Mouse (Mus musculus) neural tube, embryonic 14.5 days (tissue): Measurements from ENCODE around the gene Pmf1. TPM values are rescaled to one million over a fixed set of nuclear protein-coding genes. Genes with fewer than 3 reads are reported as not detected.

Source experiments
- ATAC-seq: fragments of 200-750 bp; cut with Nextera tagmentation; 2 replicates; pipeline ENCODE4 v1.8.0; 2017; ENCODE audit warnings: low read depth, mild to moderate bottlenecking, moderate TSS enrichment, moderate library complexity
- H3K27ac ChIP-seq: fragments of 300-500 bp; sonication (generic); 2 replicates; pipeline ENCODE4 v1.5.1; 2014; ENCODE audit warnings: low read depth, mild to moderate bottlenecking, control low read depth, low read length, moderate library complexity, mixed read lengths
- H3K27me3 ChIP-seq: fragments of 300-500 bp; sonication (generic); 2 replicates; pipeline ENCODE4 v1.6.1; 2014; ENCODE audit warnings: low read length; ENCODE audit not compliant: control insufficient read depth, insufficient read depth
- H3K36me3 ChIP-seq: fragments of 300-500 bp; sonication (generic); 2 replicates; pipeline ENCODE4 v1.6.1; 2014; ENCODE audit warnings: low read length, mixed read lengths; ENCODE audit not compliant: control insufficient read depth, insufficient read depth
- H3K4me1 ChIP-seq: fragments of 300-500 bp; sonication (generic); 2 replicates; pipeline ENCODE4 v1.6.1; 2014; ENCODE audit warnings: low read length; ENCODE audit not compliant: control insufficient read depth, insufficient read depth
- H3K4me2 ChIP-seq: fragments of 300-500 bp; sonication (generic); 2 replicates; pipeline ENCODE4 v1.6.1; 2014; ENCODE audit warnings: mild to moderate bottlenecking, low read depth, low read length, control low read depth
- H3K4me3 ChIP-seq: fragments of 300-500 bp; sonication (generic); 2 replicates; pipeline ENCODE4 v1.5.1; 2014; ENCODE audit warnings: low read depth, low read length, control low read depth, mixed read lengths
- H3K9ac ChIP-seq: fragments of 300-500 bp; sonication (generic); replicated peaks from 2 replicates; pipeline ENCODE4 v1.6.1; 2014; ENCODE audit warnings: low read depth, mild to moderate bottlenecking, control low read depth, low read length, mixed read lengths
- H3K9me3 ChIP-seq: fragments of 300-500 bp; sonication (generic); 2 replicates; pipeline ENCODE4 v1.6.1; 2016; ENCODE audit warnings: low read length; ENCODE audit not compliant: control insufficient read depth
- WGBS: fragments of 180-500 bp; shearing (Covaris S2); extraction: QIAGEN DNeasy Blood & Tissue Kit; methylation state at CpG from one replicate; pipeline ENCODE4 v1.1.7; 2014; 5-methylcytosine and 5-hydroxymethylcytosine counted together
- polyA plus RNA-seq: library from polyadenylated mRNA; unstranded; fragments of >200 nt; fragmentation: Nextera tagmentation; extraction: Ambion mirVana; gene quantifications from 2 replicates; pipeline ENCODE4 v1.2.1, GENCODE M21; 2014

The Pmf1 gene
- 19.3 and 22.2 TPM in 2 replicates for polyA plus RNA-seq

DNA sequence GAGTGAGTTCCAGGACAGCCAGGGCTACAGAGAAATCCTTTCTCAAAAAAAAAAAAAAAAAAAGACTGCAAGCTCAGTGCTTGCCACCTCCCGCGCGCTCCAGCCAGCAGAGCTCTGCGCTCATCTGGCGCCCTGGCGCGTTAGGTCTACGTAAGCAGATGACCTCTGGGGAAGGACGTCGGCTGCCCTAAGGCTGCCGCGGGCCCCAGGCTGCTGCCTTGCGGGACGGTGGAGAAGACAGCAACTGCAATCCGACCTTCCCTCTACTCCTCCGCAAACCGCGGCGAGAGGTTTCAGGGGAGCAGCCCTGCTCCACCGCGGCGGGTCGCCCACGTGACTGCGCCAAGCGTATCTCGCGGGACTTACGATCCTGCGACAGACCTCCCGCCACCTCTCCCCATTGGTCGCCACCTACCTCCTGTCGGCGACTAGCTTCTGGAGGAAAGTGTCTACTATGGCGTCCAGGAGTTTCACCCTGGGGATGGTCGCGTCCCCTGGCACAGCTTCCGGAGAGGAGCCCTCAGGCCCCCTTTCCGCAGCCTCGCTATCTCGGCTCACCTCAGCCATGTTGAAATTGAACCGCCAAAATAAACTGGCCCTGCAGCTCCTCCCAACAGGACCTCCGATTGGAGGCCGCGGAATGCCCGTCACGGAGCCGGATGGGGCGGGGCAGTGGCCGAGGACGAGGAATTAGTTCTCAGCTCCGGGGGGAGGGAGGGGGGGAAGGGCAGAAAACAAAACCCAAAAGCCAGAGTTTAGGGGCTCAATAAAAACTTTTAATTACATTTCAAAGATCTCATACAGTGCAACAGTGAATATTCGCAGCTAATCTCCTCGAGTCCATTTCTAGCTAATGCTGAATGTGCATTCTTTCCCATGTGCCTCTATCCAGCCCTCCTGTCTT, at the start of gene Pmf1:
Gene Pmf1 (minus strand): TSS at position 591 of the 904 bp plus-strand sequence.
- Histone ChIP-seq H3K27me3 (no peaks in the 10 kb centered on the region), H3K4me2 (peak within 1 kb of the TSS; percentile 70), H3K4me3 (peak within 1 kb of the TSS; percentile 56), H3K9me3 (no peaks in the 10 kb centered on the region), H3K9ac (peak within 1 kb of the TSS; percentile 73), H3K36me3 (peaks cover 21% of the 10 kb centered on the region), H3K4me1 (0 out of 2 replicates have a peak, but pooled peaks cover 2% of the 10 kb centered on the region), H3K27ac (peak within 1 kb of the TSS; percentile 84)
- peak; percentile 91 for ATAC-seq
- WGBS = under 1% methylated on average over 54 of the region's 54 CpGs

GRCm38 (mm10) chr3:88458778-88459219, 48.7 kb upstream of the Pmf1 start:
- no peaks in the 10 kb centered on the region for H3K36me3 ChIP-seq
- peaks cover 28% of the 10 kb centered on the region for H3K4me1 ChIP-seq
- H3K9ac ChIP-seq = peak overlapping the region; percentile 71
- H3K9me3 ChIP-seq = no peaks in the 10 kb centered on the region
- WGBS = 2% methylated on average over 14 of the region's 14 CpGs
- ATAC-seq = peak; percentile 83
- H3K27ac ChIP-seq = peak overlapping the region; percentile 67
- no peaks in the 10 kb centered on the region for H3K27me3 ChIP-seq
- peak overlapping the region; percentile 42 for H3K4me3 ChIP-seq
- H3K4me2 ChIP-seq = peak overlapping the region; percentile 80

GRCm38 (mm10) chr3:88456746-88457532, 46.8 kb upstream of the Pmf1 start:
- peaks cover 28% of the 10 kb centered on the region for H3K4me1 ChIP-seq
- peak overlapping the region; percentile 80 for H3K4me2 ChIP-seq
- peak overlapping the region; percentile 71; the same call in 1 of the 2 replicates for H3K9ac ChIP-seq
- 64% methylated on average over 7 of the region's 7 CpGs for WGBS
- H3K36me3 ChIP-seq = 0 out of 2 replicates have a peak, but pooled peaks cover under 1% of the 10 kb centered on the region
- no peak for ATAC-seq
- no peaks in the 10 kb centered on the region for H3K27me3 ChIP-seq
- peak overlapping the region; percentile 42 for H3K4me3 ChIP-seq
- H3K9me3 ChIP-seq = no peaks in the 10 kb centered on the region
- H3K27ac ChIP-seq = no peak overlapping the region

DNA sequence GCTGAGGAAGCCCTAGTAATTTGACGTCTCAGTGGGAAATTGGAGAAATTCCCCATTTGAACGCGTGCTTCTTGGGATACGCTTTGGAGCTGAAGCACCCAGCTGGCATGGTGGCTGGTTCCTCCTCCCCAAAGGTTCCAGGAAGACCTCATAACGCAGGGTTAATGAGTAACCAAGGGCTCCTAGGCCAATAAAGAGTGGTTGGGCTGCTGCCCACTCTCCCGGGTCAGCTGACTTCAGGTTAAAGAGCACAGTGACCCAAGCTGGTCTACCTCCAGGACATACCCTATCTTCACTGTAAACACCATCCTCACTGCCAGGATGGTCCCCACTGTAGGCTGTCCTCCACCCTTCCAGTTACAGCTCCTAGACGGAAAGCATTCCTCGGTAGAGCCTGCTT, 46.2 kb upstream of the Pmf1 start:
- Histone ChIP-seq H3K9me3 (no peaks in the 10 kb centered on the region), H3K36me3 (0 out of 2 replicates have a peak, but pooled peaks cover 4% of the 10 kb centered on the region), H3K27me3 (no peaks in the 10 kb centered on the region), H3K9ac (no peak overlapping the region), H3K27ac (no peak overlapping the region), H3K4me2 (no peak overlapping the region), H3K4me3 (no peak overlapping the region), H3K4me1 (peaks cover 28% of the 10 kb centered on the region)
- ATAC-seq = no peak
- WGBS = 79% methylated on average over 8 of the region's 8 CpGs

GRCm38 (mm10) chr3:88455588-88456264, 45.6 kb upstream of the Pmf1 start:
- peaks cover 10% of the 10 kb centered on the region; the same call in 1 of the 2 replicates for H3K36me3 ChIP-seq
- H3K9me3 ChIP-seq = no peaks in the 10 kb centered on the region
- 80% methylated on average over 18 of the region's 18 CpGs for WGBS
- no peaks in the 10 kb centered on the region for H3K27me3 ChIP-seq
- no peak for ATAC-seq
- no peak overlapping the region for H3K27ac ChIP-seq
- no peak overlapping the region for H3K4me3 ChIP-seq
- H3K9ac ChIP-seq = no peak overlapping the region
- H3K4me1 ChIP-seq = peaks cover 28% of the 10 kb centered on the region
- no peak overlapping the region for H3K4me2 ChIP-seq

DNA sequence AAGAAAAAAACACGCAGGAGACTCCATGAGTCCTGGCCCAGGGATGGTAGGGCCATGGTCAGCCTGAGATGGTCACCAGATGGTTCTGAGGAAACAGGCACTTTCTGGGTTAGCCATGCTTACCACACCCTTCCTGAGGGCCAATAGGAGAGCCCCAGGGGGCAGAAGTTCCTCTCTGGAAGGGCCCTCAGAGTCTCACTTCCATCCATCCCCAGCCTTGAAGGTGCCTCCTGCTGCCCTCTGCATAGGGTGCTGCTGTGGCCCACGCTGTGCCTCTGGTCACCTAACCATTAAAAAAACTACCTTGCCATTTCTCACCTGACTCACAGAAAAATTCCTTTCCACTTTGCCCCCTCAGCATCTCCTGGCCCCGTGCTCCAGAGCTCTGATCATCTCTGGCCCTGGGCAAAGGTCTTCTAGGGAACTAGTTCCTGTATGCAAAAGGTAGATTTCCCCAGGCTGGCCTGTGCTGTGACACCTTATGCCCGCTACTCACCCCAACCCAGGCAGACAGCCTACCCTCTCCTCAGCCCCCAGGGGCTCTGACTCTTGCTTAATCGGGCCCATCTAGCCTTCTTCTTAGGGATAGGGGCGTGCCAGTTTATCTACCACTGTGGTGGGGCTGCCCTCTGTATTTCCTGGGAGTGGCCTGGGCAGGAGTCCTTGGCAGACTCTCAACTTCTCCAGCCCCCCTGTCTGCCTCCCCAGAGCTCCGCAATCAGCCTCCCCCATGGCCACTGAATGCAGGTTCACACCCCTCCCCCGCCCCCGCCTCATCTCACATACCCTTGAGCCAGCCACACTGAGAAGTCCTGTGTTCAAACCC, 44.8 kb upstream of the Pmf1 start:
- peaks cover 28% of the 10 kb centered on the region for H3K4me1 ChIP-seq
- no peak overlapping the region for H3K9ac ChIP-seq
- 58% methylated on average over 9 of the region's 9 CpGs for WGBS
- H3K9me3 ChIP-seq = no peaks in the 10 kb centered on the region
- no peak for ATAC-seq
- H3K4me3 ChIP-seq = no peak overlapping the region
- peaks cover 10% of the 10 kb centered on the region; the same call in 1 of the 2 replicates for H3K36me3 ChIP-seq
- H3K4me2 ChIP-seq = no peak overlapping the region
- no peak overlapping the region for H3K27ac ChIP-seq
- no peaks in the 10 kb centered on the region for H3K27me3 ChIP-seq

DNA sequence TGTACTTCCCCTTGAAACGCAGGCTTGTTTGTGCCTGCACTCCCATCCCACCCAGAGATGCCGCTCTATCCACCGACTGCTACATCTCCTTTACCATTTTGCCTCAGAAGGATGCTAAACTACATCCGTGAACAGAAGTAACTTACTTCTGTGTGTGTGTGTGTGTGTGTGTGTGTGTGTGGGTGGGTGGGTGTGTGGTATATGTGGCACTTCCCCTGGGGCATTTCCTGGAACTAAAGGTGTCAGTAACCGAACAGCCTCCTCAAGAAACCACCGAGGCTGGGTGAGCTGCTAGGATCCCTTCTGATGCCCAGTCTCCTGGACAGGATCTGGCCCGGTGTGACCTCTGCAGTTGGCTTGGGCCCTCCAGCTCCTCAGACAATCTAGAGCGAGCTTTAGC, 43.9 kb upstream of the Pmf1 start:
- Histone ChIP-seq H3K36me3 (peaks cover 10% of the 10 kb centered on the region; the same call in 1 of the 2 replicates), H3K4me2 (no peak overlapping the region), H3K9me3 (no peaks in the 10 kb centered on the region), H3K4me1 (peaks cover 25% of the 10 kb centered on the region), H3K9ac (no peak overlapping the region), H3K27me3 (no peaks in the 10 kb centered on the region), H3K4me3 (no peak overlapping the region), H3K27ac (no peak overlapping the region)
- no peak for ATAC-seq
- 82% methylated on average over 8 of the region's 8 CpGs for WGBS

DNA sequence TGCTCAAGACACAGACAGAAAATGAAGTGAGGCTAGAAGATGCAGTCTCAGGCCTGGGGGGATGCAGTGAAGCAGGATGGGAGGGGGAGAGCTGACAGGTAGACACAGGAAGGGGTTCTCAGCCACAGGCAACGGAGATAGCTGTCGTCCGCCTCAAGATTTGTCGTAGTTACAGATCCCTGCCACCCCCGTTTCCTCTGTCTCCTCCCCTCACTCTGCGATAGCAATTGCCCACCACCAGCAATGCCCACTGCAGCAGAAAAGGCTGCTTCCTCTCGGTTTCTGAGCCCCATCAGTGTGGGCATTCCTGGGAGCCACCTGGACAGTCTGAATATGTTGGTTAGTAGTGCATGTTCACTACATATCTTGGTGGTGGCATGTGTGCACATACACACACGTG, 43.2 kb upstream of the Pmf1 start:
- H3K4me1 ChIP-seq = peaks cover 24% of the 10 kb centered on the region
- no peak overlapping the region for H3K9ac ChIP-seq
- peaks cover 10% of the 10 kb centered on the region; the same call in 1 of the 2 replicates for H3K36me3 ChIP-seq
- 52% methylated on average over 8 of the region's 8 CpGs for WGBS
- H3K4me2 ChIP-seq = no peak overlapping the region
- no peak overlapping the region for H3K27ac ChIP-seq
- no peak overlapping the region for H3K4me3 ChIP-seq
- H3K9me3 ChIP-seq = no peaks in the 10 kb centered on the region
- no peaks in the 10 kb centered on the region for H3K27me3 ChIP-seq
- ATAC-seq = no peak
